10 mouse cellular contexts compared by ENCODE assay signal in the genomic region with DNA sequence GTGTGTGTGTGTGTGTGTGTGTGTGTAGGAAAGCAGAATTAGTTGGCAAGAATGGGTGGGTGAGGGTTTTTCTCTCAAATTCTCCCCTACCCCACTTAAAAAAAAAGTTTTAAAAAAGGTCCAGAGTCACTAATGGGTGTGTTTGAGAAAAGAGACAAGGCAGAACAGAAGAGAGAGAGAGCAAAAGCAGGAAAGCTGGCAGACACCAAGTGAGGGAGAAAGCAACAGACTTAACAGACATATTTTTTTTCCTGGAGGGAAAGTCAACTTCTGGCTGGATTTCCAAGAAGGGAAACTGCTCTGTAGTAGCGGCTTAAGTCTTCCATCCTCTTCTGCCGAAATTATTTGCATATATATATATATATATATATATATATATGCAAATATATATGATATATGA. TPM values are rescaled to one million over a fixed set of nuclear protein-coding genes. Genes with fewer than 3 reads are reported as not detected.
A peak's percentile ranks its signal among the peaks of the same experiment; 100 is the strongest.
DNase-seq lines count a peak whose midpoint lies in the region; ATAC-seq and TF ChIP-seq lines count a peak whose summit lies in the region.
"Had no signal": no experiment of that assay in that cellular context is flagged by ENCODE, and none has a peak within 500 bp of the region (broad histone marks: within the 10 kb centered on the region; RNA-seq: fewer than 3 reads in every experiment).

No protein-coding gene starts in this region.

- no peaks in the 10 kb centered on the region for H3K79me2 ChIP-seq in MEL (ENCODE audit: control insufficient read depth, insufficient read depth, low read length, poor library complexity)

- H3K27ac ChIP-seq in heart, embryonic 14.5 days (replicated peaks in 1 of 2; ENCODE audit: control insufficient read depth in 1 of 2, insufficient read depth in 1 of 2, low read depth in 2 of 2, low read length in 2 of 2): peak overlapping the region; percentile 62 to 67
- H3K27ac ChIP-seq in MEL (ENCODE audit: control insufficient read depth, low read depth, low read length): no peak overlapping the region
- peak overlapping the region; percentile 70; the same call in 1 of the 2 replicates for H3K27ac ChIP-seq in hindbrain, embryonic 12.5 days
- H3K27ac ChIP-seq in midbrain, embryonic 10.5 days (replicated peaks): peak overlapping the region; percentile 95

- WGBS in heart, embryonic 14.5 days: 32% methylated on average over 2 of the region's 2 CpGs
- 50% methylated on average over 2 of the region's 2 CpGs for WGBS in hindbrain, embryonic 12.5 days
- WGBS in midbrain, embryonic 10.5 days: 45% methylated on average over 2 of the region's 2 CpGs

- peak overlapping the region; percentile 83 to 85 for H3K4me3 ChIP-seq in heart, embryonic 14.5 days (ENCODE audit: control insufficient read depth in 1 of 2, insufficient read depth in 1 of 2, low read depth in 1 of 2, low read length in 2 of 2)
- H3K4me3 ChIP-seq in MEL (ENCODE audit: control insufficient read depth in 1 of 2, insufficient read depth in 1 of 2, low read depth in 2 of 2, low read length in 2 of 2): peak overlapping the region; percentile 64 to 65; a peak in 3 of 4 replicates
- H3K4me3 ChIP-seq in hindbrain, embryonic 12.5 days: peak overlapping the region; percentile 62
- H3K4me3 ChIP-seq in midbrain, embryonic 10.5 days: peak overlapping the region; percentile 86

- H3K4me2 ChIP-seq in heart, embryonic 14.5 days (ENCODE audit: low read length): peak overlapping the region; percentile 89
- H3K4me2 ChIP-seq in hindbrain, embryonic 12.5 days (replicated peaks): peak overlapping the region; percentile 95

- TF ChIP-seq RAD21 in MEL (IDR thresholded peaks at IDR 0.05; ENCODE audit: low read depth, low read length): no peak

- DNase-seq in heart, adult 8-10 months (ENCODE audit: low spot score): no peak
- DNase-seq in MEL (ENCODE audit: low read depth, low spot score): peak; percentile 11
- no peak for DNase-seq in midbrain, embryonic 10.5 days (ENCODE audit: low spot score)
- DNase-seq in right cerebral cortex, postnatal 25 days: no peak
- no peak for DNase-seq in adrenal gland, postnatal 10 days
- no peak for DNase-seq in cerebellum, adult 9-11 months

- 0 out of 2 replicates have a peak, but pooled peaks cover 7% of the 10 kb centered on the region for H3K9me3 ChIP-seq in heart, embryonic 14.5 days (ENCODE audit: control insufficient read depth, low read length)
- H3K9me3 ChIP-seq in MEL (replicated peaks; ENCODE audit: insufficient read depth, low read length): no peaks in the 10 kb centered on the region
- H3K9me3 ChIP-seq in hindbrain, embryonic 12.5 days (replicated peaks): no peaks in the 10 kb centered on the region
- peaks cover 4% of the 10 kb centered on the region; the same call in 1 of the 2 replicates for H3K9me3 ChIP-seq in midbrain, embryonic 10.5 days (replicated peaks)

- peaks cover 11 to 16% of the 10 kb centered on the region in 2 experiments for H3K4me1 ChIP-seq in heart, embryonic 14.5 days (ENCODE audit: control insufficient read depth in 2 of 2, insufficient read depth in 2 of 2, low read length in 2 of 2)
- no peaks in the 10 kb centered on the region for H3K4me1 ChIP-seq in MEL (ENCODE audit: control insufficient read depth in 1 of 2, insufficient read depth in 2 of 2, low read length in 2 of 2)
- peaks cover 31% of the 10 kb centered on the region for H3K4me1 ChIP-seq in hindbrain, embryonic 12.5 days
- peaks cover 47% of the 10 kb centered on the region for H3K4me1 ChIP-seq in midbrain, embryonic 10.5 days

- no peaks in the 10 kb centered on the region for H3K36me3 ChIP-seq in heart, embryonic 14.5 days (ENCODE audit: control insufficient read depth, insufficient read depth, low read length)
- no peaks in the 10 kb centered on the region for H3K36me3 ChIP-seq in MEL (ENCODE audit: control insufficient read depth in 1 of 2, insufficient read depth in 2 of 2, low read length in 2 of 2)
- H3K36me3 ChIP-seq in hindbrain, embryonic 12.5 days: no peaks in the 10 kb centered on the region
- no peaks in the 10 kb centered on the region; the same call in 1 of the 2 replicates for H3K36me3 ChIP-seq in midbrain, embryonic 10.5 days

- H3K27me3 ChIP-seq in heart, embryonic 14.5 days (ENCODE audit: control insufficient read depth, insufficient read depth, low read length): no peaks in the 10 kb centered on the region
- H3K27me3 ChIP-seq in MEL (ENCODE audit: control insufficient read depth in 1 of 2, insufficient read depth in 2 of 2, low read length in 2 of 2): peaks cover 0 to 3% of the 10 kb centered on the region in 2 experiments
- no peaks in the 10 kb centered on the region for H3K27me3 ChIP-seq in hindbrain, embryonic 12.5 days
- H3K27me3 ChIP-seq in midbrain, embryonic 10.5 days (ENCODE audit: low read depth, poor library complexity, severe bottlenecking): no peaks in the 10 kb centered on the region

- no peak for TF ChIP-seq CTCF in MEL (IDR thresholded peaks at IDR 0.05 in 2 of 3, conservative IDR thresholded peaks at IDR 0.05 in 1 of 3; ENCODE audit: control insufficient read depth in 1 of 3, insufficient read depth in 1 of 3, low read depth in 2 of 3, low read length in 3 of 3, poor library complexity in 1 of 3, severe bottlenecking in 1 of 3)

- TF ChIP-seq EP300 in MEL (IDR thresholded peaks at IDR 0.05; ENCODE audit: low read depth in 1 of 2, low read length in 2 of 2): no peak

- H3K9ac ChIP-seq in heart, embryonic 14.5 days (ENCODE audit: low read length): peak overlapping the region; percentile 81; the same call in 1 of the 2 replicates
- H3K9ac ChIP-seq in MEL (ENCODE audit: control insufficient read depth, low read depth, low read length, poor library complexity, severe bottlenecking): peak overlapping the region; percentile 11
- H3K9ac ChIP-seq in hindbrain, embryonic 12.5 days: no peak overlapping the region

- no peak for ATAC-seq in heart, embryonic 14.5 days (ENCODE audit: insufficient number of reproducible peaks, insufficient read depth, low FRiP score, low read depth)
- no peak for ATAC-seq in hindbrain, embryonic 12.5 days (ENCODE audit: low FRiP score)

- TF ChIP-seq POLR2A in MEL (IDR thresholded peaks at IDR 0.05; ENCODE audit: control insufficient read depth in 1 of 2, insufficient read depth in 1 of 2, low read depth in 1 of 2, low read length in 2 of 2, poor library complexity in 1 of 2): no peak

TF ChIP-seq in MEL, 35 proteins besides CTCF, POLR2A, EP300 and RAD21:
- TF ChIP-seq NELFE (IDR thresholded peaks at IDR 0.05; ENCODE audit: low read depth, low read length) (no peak), TAL1 (IDR thresholded peaks at IDR 0.05; ENCODE audit: low read length) (no peak), ELF1 (IDR thresholded peaks at IDR 0.05; ENCODE audit: low read depth, low read length) (no peak), ZKSCAN1 (IDR thresholded peaks at IDR 0.05; ENCODE audit: low read depth, low read length) (no peak), MEF2A (IDR thresholded peaks at IDR 0.05; ENCODE audit: extremely low read depth, insufficient replicate concordance, low read depth, low read length, poor library complexity, severe bottlenecking) (no peak), SIN3A (IDR thresholded peaks at IDR 0.05; ENCODE audit: low read length) (no peak), GABPA (IDR thresholded peaks at IDR 0.05; ENCODE audit: low read depth, low read length) (no peak)
TF ChIP-seq in MEL: peak in this region for 0.

RNA-seq across cellular contexts. Expression of gene Tsku, which starts 0.5 kb away (rescaled TPM):
- polyA plus RNA-seq in heart, embryonic 14.5 days (2014; fragmentation: Nextera tagmentation; extraction: Ambion mirVana): 5.7 and 6.5 TPM in 2 replicates
- 1 to 10 TPM; 1.9 to 2.8 (median 2.5) TPM for total RNA-seq in heart, adult 8-10 months (2022)
- 0.12 and 0.16 TPM in 2 replicates for total RNA-seq in MEL (2012; rRNA removed)
- under 1 TPM in 1 of 2 experiments, not detected in 1; 0.99 TPM for polyA plus RNA-seq in MEL (2012; ENCODE audit: insufficient read depth in 1 of 2, insufficient read length in 2 of 2, low read depth in 1 of 2, low replicate concordance in 2 of 2, missing spikeins in 1 of 2)
- 9.0 and 10.3 TPM in 2 replicates for polyA plus RNA-seq in hindbrain, embryonic 12.5 days (2016; fragmentation: Nextera tagmentation; extraction: Ambion mirVana)
- polyA plus RNA-seq in midbrain, embryonic 10.5 days (2016; fragmentation: Nextera tagmentation; extraction: Ambion mirVana): 7.7 and 10.0 TPM in 2 replicates
- total RNA-seq in adrenal gland, postnatal 10 days (2021): 1 to 10 TPM; 7.0 to 7.2 TPM
- total RNA-seq: granulocyte monocyte progenitor cell, adult 5-6 weeks had no signal
- polyA plus RNA-seq: CD4-positive, CD25-positive, alpha-beta regulatory T cell, adult 4 months had no signal

RNA-seq across cellular contexts. Expression of gene Acer3, which starts 40.7 kb away (rescaled TPM):
- polyA plus RNA-seq in heart, embryonic 14.5 days (2014; fragmentation: Nextera tagmentation; extraction: Ambion mirVana): 24.7 and 27.6 TPM in 2 replicates
- total RNA-seq in heart, adult 8-10 months (2022): 10 to 100 TPM in 3 of 4 experiments, 1 to 10 TPM in 1; 7.6 to 13.8 (median 12.4) TPM
- 41.7 and 44.3 TPM in 2 replicates for total RNA-seq in MEL (2012; rRNA removed)
- polyA plus RNA-seq in MEL (2012; ENCODE audit: insufficient read depth in 1 of 2, insufficient read length in 2 of 2, low read depth in 1 of 2, low replicate concordance in 2 of 2, missing spikeins in 1 of 2): 10 to 100 TPM in 1 of 2 experiments, not detected in 1; 17.2 TPM
- polyA plus RNA-seq in hindbrain, embryonic 12.5 days (2016; fragmentation: Nextera tagmentation; extraction: Ambion mirVana): 14.9 and 15.8 TPM in 2 replicates
- 19.4 and 19.5 TPM in 2 replicates for polyA plus RNA-seq in midbrain, embryonic 10.5 days (2016; fragmentation: Nextera tagmentation; extraction: Ambion mirVana)
- total RNA-seq in adrenal gland, postnatal 10 days (2021): 10 to 100 TPM; 18.4 to 20.7 TPM
